Mouse (Mus musculus): Measurements from ENCODE around the gene Cd3d.

GRCm38 (mm10) chr9:45000249-45000648 lies 18.7 kb downstream of the Cd3d start:
- TF ChIP-seq CTCF (IDR thresholded peaks at IDR 0.05; ENCODE audit: low read depth): no peak
- no peak for TF ChIP-seq EP300 (IDR thresholded peaks at IDR 0.05; ENCODE audit: low read depth)
